Mouse (Mus musculus): ENCODE results near the gene Tmem160. TPM values are rescaled to one million over a fixed set of nuclear protein-coding genes. Genes with fewer than 3 reads are reported as not detected.

The Tmem160 gene
- total RNA-seq, 2 experiments from 2014 or later = 96.3 to 98.3 TPM

- intact Hi-C loops (cut with DNase I) = loop anchor here (2.0 kb wide), 1 partner anchor 29 kb away; no protein-coding TSS in a partner anchor
Measured at GRCm38 (mm10) chr7:16426129-16426729, 26.4 kb upstream of the Tmem160 start.

GRCm38 (mm10) chr7:16433352-16433971 lies 19.1 kb upstream of the Tmem160 start:
- DNase-seq (ENCODE audit: extremely low spot score in 1 of 2, low spot score in 2 of 2) = no peak
- intact Hi-C loops (cut with DNase I) = no loop called here

More at GRCm38 (mm10) chr7:16426129-16426729, 26.4 kb upstream of the Tmem160 start:
- peak; percentile 23 to 87 for DNase-seq (ENCODE audit: extremely low spot score in 1 of 2, low spot score in 2 of 2)

DNA sequence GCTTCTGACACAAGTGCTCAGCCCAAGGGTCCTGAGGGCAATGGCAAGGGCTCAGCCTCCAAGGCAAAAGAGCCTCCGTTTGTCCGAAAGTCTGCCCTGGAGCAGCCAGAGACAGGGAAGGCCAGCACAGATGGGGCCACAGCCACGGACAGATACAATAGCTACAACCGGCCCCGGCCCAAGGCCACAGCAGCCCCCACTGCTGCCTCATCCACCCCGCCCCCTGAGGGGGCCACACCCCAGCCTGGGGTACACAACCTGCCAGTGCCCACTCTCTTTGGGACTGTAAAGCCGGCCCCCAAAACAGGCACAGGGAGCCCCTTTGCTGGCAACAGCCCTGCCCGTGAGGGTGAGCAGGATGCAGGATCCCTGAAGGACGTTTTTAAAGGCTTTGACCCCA lies 17.5 kb upstream of the Tmem160 start:
- intact Hi-C loops (cut with DNase I) = no loop called here
- no peak for DNase-seq (ENCODE audit: extremely low spot score in 1 of 2, low spot score in 2 of 2)

GRCm38 (mm10) chr7:16441241-16441640 lies 11.3 kb upstream of the Tmem160 start:
- intact Hi-C loops (cut with DNase I) = no loop called here
- no peak for DNase-seq (ENCODE audit: extremely low spot score in 1 of 2, low spot score in 2 of 2)

DNA sequence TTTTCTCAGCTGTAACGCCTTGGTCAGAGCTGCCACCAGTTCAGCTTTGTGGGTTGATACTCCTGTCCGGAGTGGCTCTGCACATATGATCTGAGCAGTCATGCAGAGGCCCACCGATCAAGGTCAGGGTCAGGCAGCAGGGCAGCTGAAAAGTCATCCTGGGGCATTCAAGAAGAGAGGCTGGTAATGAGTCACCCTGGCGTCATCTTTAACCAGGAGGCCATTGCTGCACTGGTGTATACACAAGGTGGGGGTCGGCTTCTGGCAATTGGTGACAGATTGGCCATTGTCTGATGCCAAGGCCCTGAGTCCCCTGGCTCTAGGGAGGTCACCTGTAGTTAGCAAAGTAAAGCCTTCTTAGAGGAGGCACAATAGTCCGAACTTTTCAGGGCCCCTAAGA lies 923 bp upstream of the Tmem160 start:
- DNase-seq (ENCODE audit: extremely low spot score in 1 of 2, low spot score in 2 of 2) = no peak
- intact Hi-C loops (cut with DNase I) = no loop called here

DNA sequence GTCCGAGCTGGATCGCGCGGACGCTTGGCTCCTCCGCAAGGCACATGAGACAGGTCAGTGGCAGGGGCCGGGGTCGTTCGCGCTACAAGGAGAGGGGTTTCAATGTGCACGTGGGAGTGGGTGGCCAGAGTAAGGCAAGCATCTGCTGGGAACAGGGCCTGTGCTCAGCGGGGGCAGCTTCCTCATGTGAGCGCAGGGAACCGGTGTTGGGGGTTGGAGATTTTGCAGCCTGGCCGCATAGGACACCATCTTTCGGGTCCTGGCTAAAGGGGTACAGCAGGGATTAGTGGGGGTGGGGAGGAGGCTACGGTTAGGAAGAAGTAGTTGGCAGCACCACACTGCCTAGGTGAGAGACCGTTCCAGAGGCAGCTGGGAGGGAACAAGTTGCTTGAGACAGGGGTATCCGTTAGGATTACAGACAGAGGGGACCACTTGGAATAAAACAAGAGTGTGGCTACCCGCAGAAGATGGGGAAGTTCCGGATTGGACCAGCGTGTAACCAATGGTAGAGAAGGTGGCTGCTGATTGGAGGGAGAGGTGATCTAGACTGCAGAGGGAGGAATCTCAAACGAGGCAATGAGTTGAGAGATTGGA lies 636 bp downstream of the Tmem160 start:
- intact Hi-C loops (cut with DNase I) = no loop called here

DNA sequence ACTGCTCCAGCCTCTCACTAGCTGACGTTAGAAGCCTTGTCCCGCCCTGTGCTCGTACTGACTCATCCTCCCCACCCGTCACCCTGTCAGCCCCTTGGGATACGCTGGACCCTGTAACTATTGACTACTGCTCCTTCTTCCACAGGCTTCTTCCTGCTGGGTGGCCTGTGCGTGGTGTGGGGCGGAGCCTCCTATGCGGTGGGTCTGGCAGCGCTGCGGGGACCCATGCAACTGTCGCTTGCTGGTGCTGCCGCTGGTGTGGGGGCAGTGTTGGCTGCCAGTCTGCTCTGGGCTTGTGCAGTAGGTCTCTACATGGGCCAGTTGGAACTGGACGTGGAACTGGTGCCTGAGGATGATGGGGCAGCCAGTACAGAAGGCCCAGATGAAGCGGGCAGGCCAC lies 2.4 kb downstream of the Tmem160 start:
- DNase-seq (ENCODE audit: extremely low spot score in 1 of 2, low spot score in 2 of 2) = peak in 1 of 2 experiments; percentile 38
- intact Hi-C loops (cut with DNase I) = no loop called here

More for the DNA sequence above, 636 bp downstream of the Tmem160 start:
- DNase-seq (ENCODE audit: extremely low spot score in 1 of 2, low spot score in 2 of 2) = peak; percentile 54 to 59

- DNase-seq (ENCODE audit: extremely low spot score in 1 of 2, low spot score in 2 of 2) = no peak
- intact Hi-C loops (cut with DNase I) = no loop called here
Measured at GRCm38 (mm10) chr7:16456289-16456688, 3.7 kb downstream of the Tmem160 start.

- intact Hi-C loops (cut with DNase I) = loop anchor here (10.0 kb wide), 1 partner anchor 166 kb away; no protein-coding TSS in a partner anchor
Measured at GRCm38 (mm10) chr7:16460566-16460965, 8.0 kb downstream of the Tmem160 start.

DNA sequence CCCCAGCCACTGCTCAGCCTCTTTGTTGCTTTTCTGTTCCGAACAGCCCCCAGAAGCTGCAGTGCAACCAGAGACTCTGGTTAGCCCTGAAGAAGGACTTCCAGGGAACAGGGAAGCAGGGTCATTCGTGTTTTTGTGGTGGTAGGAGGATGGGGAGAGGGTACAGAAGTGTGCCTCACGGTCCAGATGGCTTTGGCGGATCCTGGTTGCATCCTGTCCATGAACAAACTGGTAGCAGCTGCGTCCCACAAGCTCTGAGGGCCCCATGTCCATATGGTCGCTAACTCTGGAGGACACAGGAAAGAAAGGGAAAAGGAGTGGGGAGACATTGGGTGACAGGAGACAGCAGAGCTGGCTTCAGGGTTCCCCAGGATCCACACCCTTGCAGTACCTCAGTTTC lies 8.6 kb downstream of the Tmem160 start:
- intact Hi-C loops (cut with DNase I) = loop anchor here (10.0 kb wide), 1 partner anchor 166 kb away; no protein-coding TSS in a partner anchor
- no peak for DNase-seq (ENCODE audit: extremely low spot score in 1 of 2, low spot score in 2 of 2)

More at GRCm38 (mm10) chr7:16460566-16460965, 8.0 kb downstream of the Tmem160 start:
- DNase-seq (ENCODE audit: extremely low spot score in 1 of 2, low spot score in 2 of 2) = peak in 1 of 2 experiments; percentile 24

- DNase-seq (ENCODE audit: extremely low spot score in 1 of 2, low spot score in 2 of 2) = peak in 1 of 2 experiments; percentile 46
- intact Hi-C loops (cut with DNase I) = loop anchor here (2.0 to 10.0 kb wide), 2 partner anchors 65 to 167 kb away; no protein-coding TSS in a partner anchor
Measured at GRCm38 (mm10) chr7:16461705-16462104, 9.1 kb downstream of the Tmem160 start.

GRCm38 (mm10) chr7:16463214-16463613 lies 10.6 kb downstream of the Tmem160 start:
- intact Hi-C loops (cut with DNase I) = loop anchor here (2.0 to 10.0 kb wide), 2 partner anchors 66 to 168 kb away; no protein-coding TSS in a partner anchor

DNA sequence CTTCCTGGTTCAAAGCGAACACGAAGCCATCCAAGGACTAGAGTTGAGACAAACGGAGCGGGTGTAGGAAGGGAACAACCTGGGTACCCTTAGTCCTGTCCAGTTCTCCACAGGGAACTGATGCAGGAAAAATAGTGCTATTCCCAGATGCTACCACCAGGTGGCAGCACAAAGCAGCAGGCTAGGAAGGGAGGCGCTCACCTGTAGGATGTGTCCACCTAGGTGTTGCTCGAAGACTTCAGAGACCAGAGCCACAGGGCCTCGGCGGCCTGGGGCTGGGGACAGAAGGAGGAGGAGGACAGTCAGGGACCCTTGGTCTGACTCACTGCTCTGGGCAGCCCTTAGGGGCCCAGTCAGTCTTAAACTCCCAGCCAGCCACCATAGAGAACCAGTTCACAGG lies 12.6 kb downstream of the Tmem160 start:
- peak in 1 of 2 experiments; percentile 62 for DNase-seq (ENCODE audit: extremely low spot score in 1 of 2, low spot score in 2 of 2)
- intact Hi-C loops (cut with DNase I) = loop anchor here (2.0 to 10.0 kb wide), 2 partner anchors 154 to 170 kb away; no protein-coding TSS in a partner anchor

More at GRCm38 (mm10) chr7:16463214-16463613, 10.6 kb downstream of the Tmem160 start:
- peak; percentile 71 to 85 for DNase-seq (ENCODE audit: extremely low spot score in 1 of 2, low spot score in 2 of 2)

- intact Hi-C loops (cut with DNase I) = loop anchor here (2.0 to 10.0 kb wide), 2 partner anchors 153 to 171 kb away; no protein-coding TSS in a partner anchor
- no peak for DNase-seq (ENCODE audit: extremely low spot score in 1 of 2, low spot score in 2 of 2)
Measured at GRCm38 (mm10) chr7:16465568-16465967, 13.0 kb downstream of the Tmem160 start.

GRCm38 (mm10) chr7:16466565-16466964 lies 14.0 kb downstream of the Tmem160 start:
- intact Hi-C loops (cut with DNase I) = loop anchor here (10.0 kb wide), 1 partner anchor 172 kb away; no protein-coding TSS in a partner anchor
- no peak for DNase-seq (ENCODE audit: extremely low spot score in 1 of 2, low spot score in 2 of 2)

DNA sequence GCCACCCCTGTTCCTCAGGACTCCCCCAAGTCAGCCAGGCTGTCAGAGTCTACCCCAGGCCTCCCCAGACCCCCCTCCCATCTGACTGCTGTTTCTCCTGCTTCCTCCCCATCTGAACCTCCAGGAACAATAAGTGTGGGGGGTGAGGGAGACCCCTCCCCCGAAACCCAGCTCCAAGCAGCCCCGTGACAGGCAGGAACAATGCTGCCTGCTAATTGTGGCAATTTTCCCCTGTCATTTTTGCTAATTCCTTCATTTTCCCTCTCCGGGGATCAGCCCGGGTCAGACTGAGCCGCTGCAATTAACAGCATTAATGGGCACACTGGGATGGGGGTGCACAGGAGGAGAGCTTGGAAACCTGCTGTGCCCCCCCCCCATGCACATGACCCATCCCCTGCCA lies 15.5 kb downstream of the Tmem160 start:
- DNase-seq (ENCODE audit: extremely low spot score in 1 of 2, low spot score in 2 of 2) = no peak
- intact Hi-C loops (cut with DNase I) = loop anchor here (10.0 kb wide), 1 partner anchor 173 kb away; no protein-coding TSS in a partner anchor

- intact Hi-C loops (cut with DNase I) = no loop called here
- peak in 1 of 2 experiments; percentile 25 for DNase-seq (ENCODE audit: extremely low spot score in 1 of 2, low spot score in 2 of 2)
Measured at GRCm38 (mm10) chr7:16471549-16471948, 19.0 kb downstream of the Tmem160 start.

GRCm38 (mm10) chr7:16472116-16472709 lies 19.6 kb downstream of the Tmem160 start:
- intact Hi-C loops (cut with DNase I) = no loop called here
- DNase-seq (ENCODE audit: extremely low spot score in 1 of 2, low spot score in 2 of 2) = peak in 1 of 2 experiments; percentile 16

- peak in 1 of 2 experiments; percentile 21 for DNase-seq (ENCODE audit: extremely low spot score in 1 of 2, low spot score in 2 of 2)
- intact Hi-C loops (cut with DNase I) = no loop called here
Measured at GRCm38 (mm10) chr7:16473847-16474246, 21.3 kb downstream of the Tmem160 start.

All from left cerebral cortex, postnatal 10 days (tissue).